Mouse (Mus musculus): ENCODE results near the gene Pcnx2. TPM values are rescaled to one million over a fixed set of nuclear protein-coding genes. Genes with fewer than 3 reads are reported as not detected.
A peak's percentile ranks its signal among the peaks of the same experiment; 100 is the strongest.

Gene Pcnx2
- polyA plus RNA-seq, 1 experiment from 2014 or later: 0.10 TPM

- Histone ChIP-seq H3K27ac (ENCODE audit: poor library complexity, severe bottlenecking) (no peak overlapping the region), H3K36me3 (no peaks in the 10 kb centered on the region), H3K4me3 (no peak overlapping the region), H3K4me1 (replicated peaks) (peaks cover 6% of the 10 kb centered on the region; the same call in 1 of the 2 replicates), H3K4me2 (no peak overlapping the region), H3K9ac (no peak overlapping the region), H3K9me3 (replicated peaks) (no peaks in the 10 kb centered on the region), H3K27me3 (replicated peaks) (peaks cover 42% of the 10 kb centered on the region)
- ATAC-seq (ENCODE audit: insufficient number of reproducible peaks, low FRiP score): no peak
- WGBS: 61% methylated on average over 11 of the region's 11 CpGs
Measured at GRCm38 (mm10) chr8:125897388-125897787, 729 bp downstream of the Pcnx2 start.

- no peak overlapping the region for H3K27ac ChIP-seq (ENCODE audit: poor library complexity, severe bottlenecking)
- no peak overlapping the region for H3K4me2 ChIP-seq
- H3K9me3 ChIP-seq (replicated peaks): peaks cover 7% of the 10 kb centered on the region; the same call in 1 of the 2 replicates
- no peak overlapping the region for H3K4me3 ChIP-seq
- no peaks in the 10 kb centered on the region for H3K36me3 ChIP-seq
- no peak overlapping the region for H3K9ac ChIP-seq
- H3K4me1 ChIP-seq (replicated peaks): no peaks in the 10 kb centered on the region
- WGBS: 61% methylated on average over 3 of the region's 3 CpGs
- no peak for ATAC-seq (ENCODE audit: insufficient number of reproducible peaks, low FRiP score)
- H3K27me3 ChIP-seq (replicated peaks): 0 out of 2 replicates have a peak, but pooled peaks cover 7% of the 10 kb centered on the region
Measured at GRCm38 (mm10) chr8:125889920-125890319, 8.2 kb downstream of the Pcnx2 start.

GRCm38 (mm10) chr8:125887549-125887948 is 10.6 kb downstream of the Pcnx2 start:
- Histone ChIP-seq H3K27ac (ENCODE audit: poor library complexity, severe bottlenecking) (no peak overlapping the region), H3K9me3 (replicated peaks) (peaks cover 9% of the 10 kb centered on the region; the same call in 1 of the 2 replicates), H3K36me3 (no peaks in the 10 kb centered on the region), H3K4me1 (replicated peaks) (peaks cover 13% of the 10 kb centered on the region), H3K4me3 (no peak overlapping the region), H3K9ac (no peak overlapping the region), H3K4me2 (no peak overlapping the region), H3K27me3 (replicated peaks) (0 out of 2 replicates have a peak, but pooled peaks cover 3% of the 10 kb centered on the region)
- WGBS: 68% methylated on average over 9 of the region's 9 CpGs
- peak; percentile 45; the same call in 1 of the 2 replicates for ATAC-seq (ENCODE audit: insufficient number of reproducible peaks, low FRiP score)

GRCm38 (mm10) chr8:125880447-125880846 is 17.7 kb downstream of the Pcnx2 start:
- H3K27ac ChIP-seq (ENCODE audit: poor library complexity, severe bottlenecking): no peak overlapping the region

GRCm38 (mm10) chr8:125873250-125873534 is 24.9 kb downstream of the Pcnx2 start:
- H3K27ac ChIP-seq (ENCODE audit: poor library complexity, severe bottlenecking): no peak overlapping the region
- no peak for ATAC-seq (ENCODE audit: insufficient number of reproducible peaks, low FRiP score)
- no peak overlapping the region for H3K4me2 ChIP-seq
- H3K4me3 ChIP-seq: no peak overlapping the region
- H3K36me3 ChIP-seq: no peaks in the 10 kb centered on the region
- H3K9ac ChIP-seq: no peak overlapping the region
- 0 out of 2 replicates have a peak, but pooled peaks cover 6% of the 10 kb centered on the region for H3K27me3 ChIP-seq (replicated peaks)
- peaks cover 38% of the 10 kb centered on the region for H3K4me1 ChIP-seq (replicated peaks)
- no peaks in the 10 kb centered on the region for H3K9me3 ChIP-seq (replicated peaks)
- WGBS: 69% methylated on average over 2 of the region's 2 CpGs

More at GRCm38 (mm10) chr8:125880447-125880846, 17.7 kb downstream of the Pcnx2 start:
- Histone ChIP-seq H3K36me3 (no peaks in the 10 kb centered on the region), H3K9me3 (replicated peaks) (0 out of 2 replicates have a peak, but pooled peaks cover 2% of the 10 kb centered on the region), H3K4me2 (no peak overlapping the region), H3K9ac (no peak overlapping the region), H3K27me3 (replicated peaks) (no peaks in the 10 kb centered on the region), H3K4me1 (replicated peaks) (peaks cover 19% of the 10 kb centered on the region), H3K4me3 (no peak overlapping the region)
- WGBS: 45% methylated on average over 4 of the region's 4 CpGs
- 0 out of 2 replicates have a peak, but pooled peaks have one; percentile 11 for ATAC-seq (ENCODE audit: insufficient number of reproducible peaks, low FRiP score)

- WGBS: 53% methylated on average over 9 of the region's 9 CpGs
- Histone ChIP-seq H3K36me3 (no peaks in the 10 kb centered on the region), H3K9me3 (replicated peaks) (no peaks in the 10 kb centered on the region), H3K9ac (no peak overlapping the region), H3K4me2 (no peak overlapping the region), H3K27ac (ENCODE audit: poor library complexity, severe bottlenecking) (no peak overlapping the region), H3K4me1 (replicated peaks) (peaks cover 38% of the 10 kb centered on the region), H3K27me3 (replicated peaks) (0 out of 2 replicates have a peak, but pooled peaks cover 6% of the 10 kb centered on the region), H3K4me3 (no peak overlapping the region)
- no peak for ATAC-seq (ENCODE audit: insufficient number of reproducible peaks, low FRiP score)
Measured at GRCm38 (mm10) chr8:125872501-125873249, 25.4 kb downstream of the Pcnx2 start.

GRCm38 (mm10) chr8:125870821-125871321 is 27.2 kb downstream of the Pcnx2 start:
- Histone ChIP-seq H3K4me1 (replicated peaks) (peaks cover 38% of the 10 kb centered on the region), H3K36me3 (no peaks in the 10 kb centered on the region), H3K4me2 (peak overlapping the region; percentile 50; the same call in 1 of the 2 replicates), H3K9me3 (replicated peaks) (no peaks in the 10 kb centered on the region), H3K27ac (ENCODE audit: poor library complexity, severe bottlenecking) (0 out of 2 replicates have a peak overlapping the region, but pooled peaks have one; percentile 50), H3K9ac (no peak overlapping the region), H3K27me3 (replicated peaks) (0 out of 2 replicates have a peak, but pooled peaks cover 6% of the 10 kb centered on the region), H3K4me3 (no peak overlapping the region)
- WGBS: under 1% methylated on average over 7 of the region's 7 CpGs
- ATAC-seq (ENCODE audit: insufficient number of reproducible peaks, low FRiP score): peak; percentile 78

GRCm38 (mm10) chr8:125870179-125870702 is 27.9 kb downstream of the Pcnx2 start:
- WGBS: 12% methylated on average over 6 of the region's 6 CpGs
- Histone ChIP-seq H3K4me3 (no peak overlapping the region), H3K4me1 (replicated peaks) (peaks cover 38% of the 10 kb centered on the region), H3K4me2 (peak overlapping the region; percentile 2; the same call in 1 of the 2 replicates), H3K9me3 (replicated peaks) (no peaks in the 10 kb centered on the region), H3K27ac (ENCODE audit: poor library complexity, severe bottlenecking) (peak overlapping the region; percentile 50; the same call in 1 of the 2 replicates), H3K27me3 (replicated peaks) (0 out of 2 replicates have a peak, but pooled peaks cover 6% of the 10 kb centered on the region), H3K9ac (no peak overlapping the region), H3K36me3 (no peaks in the 10 kb centered on the region)
- ATAC-seq (ENCODE audit: insufficient number of reproducible peaks, low FRiP score): peak; percentile 19; the same call in 1 of the 2 replicates

- Histone ChIP-seq H3K36me3 (no peaks in the 10 kb centered on the region), H3K27ac (ENCODE audit: poor library complexity, severe bottlenecking) (no peak overlapping the region), H3K4me1 (replicated peaks) (peaks cover 38% of the 10 kb centered on the region), H3K27me3 (replicated peaks) (0 out of 2 replicates have a peak, but pooled peaks cover 5% of the 10 kb centered on the region), H3K9ac (no peak overlapping the region), H3K4me3 (no peak overlapping the region), H3K4me2 (no peak overlapping the region), H3K9me3 (replicated peaks) (no peaks in the 10 kb centered on the region)
- 49% methylated on average over 3 of the region's 3 CpGs for WGBS
- no peak for ATAC-seq (ENCODE audit: insufficient number of reproducible peaks, low FRiP score)
Measured at GRCm38 (mm10) chr8:125869739-125870138, 28.4 kb downstream of the Pcnx2 start.

- no peak for ATAC-seq (ENCODE audit: insufficient number of reproducible peaks, low FRiP score)
- peaks cover 38% of the 10 kb centered on the region for H3K4me1 ChIP-seq (replicated peaks)
- H3K4me2 ChIP-seq: no peak overlapping the region
Measured at GRCm38 (mm10) chr8:125868552-125868951, 29.6 kb downstream of the Pcnx2 start.

GRCm38 (mm10) chr8:125866125-125866524 is 32.0 kb downstream of the Pcnx2 start:
- 74% methylated on average over 12 of the region's 12 CpGs for WGBS
- no peaks in the 10 kb centered on the region for H3K27me3 ChIP-seq (replicated peaks)

More at GRCm38 (mm10) chr8:125868552-125868951, 29.6 kb downstream of the Pcnx2 start:
- WGBS: 45% methylated on average over 7 of the region's 7 CpGs
- Histone ChIP-seq H3K9me3 (replicated peaks) (no peaks in the 10 kb centered on the region), H3K27ac (ENCODE audit: poor library complexity, severe bottlenecking) (no peak overlapping the region), H3K4me3 (no peak overlapping the region), H3K36me3 (no peaks in the 10 kb centered on the region), H3K27me3 (replicated peaks) (no peaks in the 10 kb centered on the region), H3K9ac (no peak overlapping the region)

More at GRCm38 (mm10) chr8:125866125-125866524, 32.0 kb downstream of the Pcnx2 start:
- Histone ChIP-seq H3K4me1 (replicated peaks) (peaks cover 37% of the 10 kb centered on the region), H3K9me3 (replicated peaks) (no peaks in the 10 kb centered on the region), H3K4me2 (no peak overlapping the region), H3K4me3 (no peak overlapping the region), H3K36me3 (no peaks in the 10 kb centered on the region), H3K9ac (no peak overlapping the region), H3K27ac (ENCODE audit: poor library complexity, severe bottlenecking) (no peak overlapping the region)
- ATAC-seq (ENCODE audit: insufficient number of reproducible peaks, low FRiP score): no peak

Data from heart, embryonic 12.5 days (tissue).